Mouse (Mus musculus) ES-Bruce4 (cell line): ENCODE data around the gene Rnf130. TPM values are rescaled to one million over a fixed set of nuclear protein-coding genes. Genes with fewer than 3 reads are reported as not detected.

Source experiments
- H3K27ac ChIP-seq: 2 replicates; pipeline ENCODE4 v1.5.1; 2012; ENCODE audit warnings: low read length, inconsistent platforms; ENCODE audit not compliant: insufficient read depth
- H3K27me3 ChIP-seq: 2 replicates; pipeline ENCODE4 v1.6.1; 2012; ENCODE audit warnings: mild to moderate bottlenecking, low read length, inconsistent platforms; ENCODE audit not compliant: control insufficient read depth, poor library complexity, insufficient read depth, severe bottlenecking
- H3K36me3 ChIP-seq: 2 replicates; pipeline ENCODE4 v1.6.1; 2012; ENCODE audit warnings: inconsistent platforms, mild to moderate bottlenecking, low read length, moderate library complexity; ENCODE audit not compliant: control insufficient read depth, poor library complexity, insufficient read depth, severe bottlenecking
- H3K4me1 ChIP-seq: one replicate; pipeline ENCODE4 v1.8.1; 2011; ENCODE audit warnings: low read length; ENCODE audit not compliant: control insufficient read depth, insufficient read depth
- H3K4me3 ChIP-seq: 2 replicates; pipeline ENCODE4 v1.5.1; 2011; ENCODE audit warnings: low read depth, mild to moderate bottlenecking, low read length
- H3K9ac ChIP-seq: 2 replicates; pipeline ENCODE4 v1.6.1; 2012; ENCODE audit warnings: low read depth, mild to moderate bottlenecking, inconsistent platforms; ENCODE audit not compliant: poor library complexity, severe bottlenecking
- H3K9me3 ChIP-seq: replicated peaks from 2 replicates; pipeline ENCODE4 v1.6.1; 2012; ENCODE audit warnings: mild to moderate bottlenecking, low read length, inconsistent platforms; ENCODE audit not compliant: control insufficient read depth, poor library complexity, insufficient read depth, severe bottlenecking
- CTCF ChIP-seq: IDR thresholded peaks from one replicate; pipeline ENCODE4 v1.8.1; 2011; ENCODE audit warnings: low read depth, low read length
- EP300 ChIP-seq: IDR thresholded peaks from 2 replicates; pipeline ENCODE4 v1.6.1; 2011; ENCODE audit warnings: low read depth, low read length; ENCODE audit not compliant: insufficient read depth
- POLR2A ChIP-seq: IDR thresholded peaks from one replicate; pipeline ENCODE4 v1.8.1; 2011; ENCODE audit warnings: low read length; ENCODE audit not compliant: insufficient read depth
- polyA plus RNA-seq: library from polyadenylated mRNA; stranded (reverse); fragments of >200 nt; gene quantifications from 2 replicates; pipeline ENCODE4 v1.2.4, GENCODE M21; 2011; ENCODE audit warnings: low read depth; ENCODE audit not compliant: missing spikeins, insufficient read depth, insufficient read length

Rnf130 gene
- polyA plus RNA-seq, 1 experiment, result 21.8 TPM

DNA sequence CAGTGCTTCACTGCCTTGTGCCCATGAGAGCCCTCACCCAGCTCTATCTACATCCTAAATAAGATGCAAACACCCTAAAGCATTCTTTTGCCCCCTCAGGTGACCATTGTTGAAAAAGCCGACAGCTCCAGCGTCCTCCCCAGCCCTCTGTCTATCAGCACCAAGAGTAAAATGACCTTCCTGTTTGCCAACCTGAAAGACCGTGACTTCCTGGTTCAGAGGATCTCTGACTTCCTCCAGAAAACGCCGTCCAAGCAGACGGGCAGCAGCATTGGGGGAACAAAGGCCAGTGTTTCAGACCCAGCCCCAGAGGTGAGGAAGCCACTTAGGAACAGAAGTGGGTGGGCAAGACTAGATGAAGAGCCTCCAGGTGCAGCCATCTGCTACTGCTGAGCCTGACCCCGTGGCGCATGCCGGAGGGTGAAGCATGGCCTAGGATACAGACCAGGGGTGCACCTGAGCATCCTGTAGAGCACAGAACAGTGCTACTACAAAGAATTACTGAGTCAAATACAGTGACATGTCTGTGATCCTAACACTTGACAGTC is 124.5 kb downstream of the Rnf130 start:
- H3K4me1 ChIP-seq, result no peaks in the 10 kb centered on the region
- no peak overlapping the region for H3K27ac ChIP-seq
- H3K9ac ChIP-seq, result no peak overlapping the region
- H3K27me3 ChIP-seq, result no peaks in the 10 kb centered on the region
- TF ChIP-seq CTCF (no peak), POLR2A (no peak), EP300 (no peak)
- no peaks in the 10 kb centered on the region for H3K9me3 ChIP-seq
- H3K36me3 ChIP-seq, result peaks cover 2% of the 10 kb centered on the region; the same call in 1 of the 2 replicates
- no peak overlapping the region for H3K4me3 ChIP-seq

DNA sequence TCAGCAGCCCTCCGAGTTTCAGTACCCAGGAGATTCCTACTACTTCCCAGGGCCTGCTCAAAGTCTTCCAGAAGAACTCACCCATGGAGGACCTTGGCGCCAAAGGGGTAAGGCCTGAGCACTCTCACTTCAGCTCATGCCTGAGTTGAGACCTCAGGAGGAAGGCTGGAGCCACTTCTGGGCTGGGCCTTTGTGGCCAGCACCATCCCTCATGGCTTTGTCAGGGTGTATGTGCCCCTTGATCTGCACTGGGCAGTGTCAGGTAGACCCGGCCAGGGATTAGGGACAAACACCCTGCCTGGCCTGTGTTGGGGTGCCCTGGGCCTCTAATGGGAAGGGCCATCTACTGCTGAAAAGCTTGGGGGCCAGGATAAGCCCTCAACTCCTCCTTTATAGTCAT is 126.2 kb downstream of the Rnf130 start:
- TF ChIP-seq EP300 (no peak), CTCF (no peak), POLR2A (no peak)
- Histone ChIP-seq H3K36me3 (peaks cover 2% of the 10 kb centered on the region; the same call in 1 of the 2 replicates), H3K4me3 (no peak overlapping the region), H3K27me3 (no peaks in the 10 kb centered on the region), H3K9me3 (no peaks in the 10 kb centered on the region), H3K4me1 (no peaks in the 10 kb centered on the region), H3K9ac (no peak overlapping the region), H3K27ac (no peak overlapping the region)

DNA sequence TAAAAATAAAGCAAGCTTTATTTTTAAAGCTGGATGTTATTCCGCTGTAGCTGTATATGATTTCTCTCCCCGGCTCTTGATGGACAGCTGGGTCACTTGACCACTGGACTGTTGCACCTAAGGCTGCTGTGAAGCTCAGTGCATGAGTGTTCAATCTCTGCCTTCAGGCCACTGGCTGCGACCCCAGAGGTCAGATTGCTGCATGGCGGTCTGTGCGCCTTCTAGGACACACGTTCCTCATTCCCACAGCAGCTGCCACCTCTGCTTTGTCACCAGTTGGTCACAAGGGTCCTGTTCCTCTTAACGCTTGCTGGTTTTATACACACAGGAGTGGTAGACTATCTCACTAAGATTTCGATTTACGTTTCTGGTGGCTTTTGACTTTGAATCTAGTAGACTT is 129.0 kb downstream of the Rnf130 start:
- no peaks in the 10 kb centered on the region for H3K27me3 ChIP-seq
- H3K9ac ChIP-seq, result no peak overlapping the region
- H3K36me3 ChIP-seq, result peaks cover 2% of the 10 kb centered on the region; the same call in 1 of the 2 replicates
- H3K4me1 ChIP-seq, result no peaks in the 10 kb centered on the region
- no peak for TF ChIP-seq CTCF
- TF ChIP-seq EP300, result no peak
- no peak for TF ChIP-seq POLR2A
- no peak overlapping the region for H3K27ac ChIP-seq
- no peaks in the 10 kb centered on the region for H3K9me3 ChIP-seq
- no peak overlapping the region for H3K4me3 ChIP-seq

Other genes with a start within 250 kb of the Rnf130 start
- gene Gfpt2, start 231.2 kb upstream of the Rnf130 start, polyA plus RNA-seq, result 49.1 and 52.3 TPM in 2 replicates
- 47.5 and 50.7 TPM in 2 replicates for gene Mapk9, start 178.6 kb upstream of the Rnf130 start, polyA plus RNA-seq
- not detected in 2 replicates for gene Rasgef1c, start 123.5 kb upstream of the Rnf130 start, polyA plus RNA-seq
- gene Tbc1d9b, start 106.0 kb downstream of the Rnf130 start, polyA plus RNA-seq, result 28.6 and 30.6 TPM in 2 replicates
- 11.0 and 12.8 TPM in 2 replicates for gene Mrnip, start 149.1 kb downstream of the Rnf130 start, polyA plus RNA-seq
- gene Sqstm1, start 185.5 kb downstream of the Rnf130 start, polyA plus RNA-seq, result 208 and 259 TPM in 2 replicates
- gene Mgat4b, start 185.5 kb downstream of the Rnf130 start, polyA plus RNA-seq, result 30.8 and 37.0 TPM in 2 replicates
- gene Ltc4s, start 213.3 kb downstream of the Rnf130 start, polyA plus RNA-seq, result 2.7 and 3.1 TPM in 2 replicates